Mouse (Mus musculus): ENCODE measurements around the gene Gucy1b2.

The Gucy1b2 gene

DNA sequence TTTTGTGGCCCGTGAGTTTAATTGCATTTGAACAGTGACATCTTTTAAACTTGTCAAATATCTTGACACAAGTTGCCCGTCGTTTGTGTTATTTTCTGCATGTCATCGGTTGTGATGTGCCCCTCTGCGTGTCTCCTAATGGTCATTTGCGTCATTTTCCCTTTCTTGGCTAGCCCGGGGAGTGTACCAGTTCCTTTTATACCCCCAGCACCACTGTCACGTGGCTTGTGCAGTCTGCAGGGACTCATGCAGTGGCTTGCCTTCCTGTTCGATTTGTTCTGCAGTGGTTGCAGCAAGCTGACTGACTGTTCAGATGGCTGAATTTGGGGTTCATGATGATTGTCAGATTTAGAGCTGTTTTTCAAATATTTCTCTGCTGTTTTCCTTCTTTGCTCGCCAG, 82.1 kb downstream of the Gucy1b2 start:
- DNase-seq (ENCODE audit: extremely low read depth, low read depth): no peak

DNA sequence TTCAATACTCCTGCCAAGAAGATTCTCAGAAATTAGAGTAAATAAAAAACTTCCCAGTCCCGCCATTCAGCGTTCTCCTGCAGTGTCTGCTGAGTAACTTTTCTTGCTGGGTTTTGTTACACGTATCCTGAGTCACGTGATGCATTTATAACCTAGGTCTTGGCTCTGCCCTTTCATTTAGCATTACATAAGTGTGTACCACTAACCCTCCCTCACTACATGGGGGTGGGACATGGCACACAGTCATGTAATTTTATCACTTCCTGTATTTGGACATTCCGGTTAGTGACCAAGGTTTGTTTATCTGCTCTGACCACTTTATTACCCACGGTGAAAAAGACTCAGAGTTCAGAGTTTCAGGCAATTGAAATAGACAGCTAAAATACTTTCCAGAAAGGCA, 85.3 kb downstream of the Gucy1b2 start:
- no peak for DNase-seq (ENCODE audit: extremely low read depth, low read depth)

DNA sequence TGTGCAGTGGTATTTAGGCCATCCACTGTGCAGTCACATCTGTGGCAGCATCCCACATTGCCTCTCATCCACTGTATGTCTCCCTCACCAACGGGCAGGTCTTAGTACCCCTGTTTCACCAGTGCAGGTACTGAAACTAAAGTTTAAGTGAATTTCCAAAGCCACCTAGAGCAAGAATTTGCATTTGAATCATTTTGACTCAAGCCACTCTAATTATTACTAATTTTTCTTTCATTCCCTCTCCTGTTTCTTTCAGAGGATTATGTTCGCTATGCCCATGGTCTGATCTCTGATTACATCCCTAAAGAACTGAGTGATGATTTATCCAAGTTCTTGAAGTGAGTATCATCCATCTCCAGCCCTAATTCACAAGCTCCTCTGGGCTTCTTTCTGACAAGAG, 92.3 kb downstream of the Gucy1b2 start:
- no peak for DNase-seq (ENCODE audit: extremely low read depth, low read depth)

GRCm38 (mm10) chr14:62361263-62361980, 94.7 kb downstream of the Gucy1b2 start:
- no peak for DNase-seq (ENCODE audit: extremely low read depth, low read depth)

DNA sequence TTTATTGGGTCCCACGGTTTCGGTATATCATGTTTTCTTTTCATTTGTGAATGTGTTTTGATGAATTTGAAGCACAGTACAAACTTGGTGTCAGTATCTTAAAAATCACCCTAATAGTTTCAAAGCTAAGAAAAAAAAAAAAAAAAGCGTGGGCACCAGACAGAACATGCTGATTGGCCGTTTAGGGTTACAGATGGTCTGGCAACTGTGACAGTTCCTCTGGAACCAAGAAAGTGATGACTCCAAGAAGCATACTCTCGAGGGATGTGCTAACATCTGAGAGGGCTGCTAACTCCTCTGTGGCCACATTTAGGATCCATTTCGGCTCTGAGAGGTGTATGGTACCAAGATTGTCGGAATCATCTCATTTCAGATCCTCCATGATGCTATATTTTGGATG, 100.9 kb downstream of the Gucy1b2 start:
- no peak for DNase-seq (ENCODE audit: extremely low read depth, low read depth)

DNA sequence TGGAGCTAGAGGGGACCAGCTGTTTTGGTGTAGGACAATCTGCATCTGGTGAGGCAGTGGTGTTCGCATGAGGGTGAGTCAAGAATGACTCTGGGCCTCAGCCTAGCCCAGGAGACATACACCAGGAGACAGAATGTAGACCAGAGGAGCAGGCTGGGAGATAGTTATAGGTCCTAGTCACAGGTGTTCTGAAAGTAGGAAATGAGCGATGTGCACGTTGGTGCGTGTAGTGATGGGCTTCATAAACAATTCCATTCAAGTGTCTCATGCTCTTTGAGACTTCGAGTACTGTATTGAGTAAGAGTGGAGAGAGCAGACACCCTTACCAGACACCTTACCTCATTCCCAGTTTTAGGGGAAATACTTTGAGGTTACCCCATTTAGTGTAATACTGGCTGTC, 102.3 kb downstream of the Gucy1b2 start:
- DNase-seq (ENCODE audit: extremely low read depth, low read depth): no peak

- no peak for DNase-seq (ENCODE audit: extremely low read depth, low read depth)
These were observed 102.7 kb downstream of the Gucy1b2 start for GRCm38 (mm10) chr14:62353372-62353771.

GRCm38 (mm10) chr14:62350890-62351289, 105.2 kb downstream of the Gucy1b2 start:
- no peak for DNase-seq (ENCODE audit: extremely low read depth, low read depth)

DNA sequence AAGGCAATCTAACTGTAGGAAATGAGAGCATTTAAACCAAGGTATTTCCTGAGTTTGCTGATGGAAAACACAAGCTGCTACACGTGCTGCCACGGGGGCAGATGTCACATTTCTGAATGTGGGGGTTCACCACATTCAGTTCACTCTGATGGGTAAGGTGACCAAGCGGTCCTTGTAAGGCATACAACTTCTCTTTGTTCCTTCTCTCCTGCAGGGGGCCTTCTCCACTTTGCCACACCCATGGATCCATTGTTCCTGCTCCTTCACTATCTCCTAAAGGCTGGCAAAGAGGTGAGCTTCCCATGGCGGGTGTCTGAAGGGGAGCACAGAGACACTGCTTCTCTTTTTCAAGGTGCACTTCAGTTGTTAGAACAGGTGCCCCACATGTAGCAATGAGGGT, 105.9 kb downstream of the Gucy1b2 start:
- DNase-seq (ENCODE audit: extremely low read depth, low read depth): no peak

GRCm38 (mm10) chr14:62349786-62350185, 106.3 kb downstream of the Gucy1b2 start:
- DNase-seq (ENCODE audit: extremely low read depth, low read depth): no peak

DNA sequence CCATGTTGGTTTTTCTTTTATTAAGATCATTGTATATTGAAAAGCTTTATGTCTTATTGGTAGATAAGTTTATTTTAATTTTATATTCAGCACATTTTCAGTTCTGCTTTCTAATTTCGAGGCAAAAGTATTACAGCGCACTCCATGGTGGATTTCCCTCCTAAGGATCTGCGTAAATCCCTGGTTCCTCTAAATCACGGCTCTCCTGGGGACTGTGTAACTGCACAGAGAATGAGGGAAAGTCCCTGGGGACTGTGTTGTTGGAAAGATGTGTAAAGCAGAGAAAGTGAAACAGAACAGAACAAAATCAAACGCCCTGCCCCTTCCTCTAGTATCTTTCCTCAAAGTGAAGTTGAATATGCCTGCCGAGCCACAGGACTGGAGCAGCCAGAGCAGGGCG, 109.0 kb downstream of the Gucy1b2 start:
- no peak for DNase-seq (ENCODE audit: extremely low read depth, low read depth)

GRCm38 (mm10) chr14:62346570-62346969, 109.5 kb downstream of the Gucy1b2 start:
- no peak for DNase-seq (ENCODE audit: extremely low read depth, low read depth)
